Mouse (Mus musculus): ENCODE data around the gene Lemd1. TPM values are rescaled to one million over a fixed set of nuclear protein-coding genes. Genes with fewer than 3 reads are reported as not detected.
A peak's percentile ranks its signal among the peaks of the same experiment; 100 is the strongest.

Lemd1 gene
- polyA plus RNA-seq, 1 experiment from 2014 or later: 0.49 TPM

GRCm38 (mm10) chr1:132292318-132293129 lies 101.3 kb downstream of the Lemd1 start:
- peaks cover 35% of the 10 kb centered on the region for H3K27me3 ChIP-seq (ENCODE audit: insufficient read depth, poor library complexity, severe bottlenecking)
- no peak overlapping the region for H3K4me3 ChIP-seq
- peaks cover 38% of the 10 kb centered on the region for H3K4me1 ChIP-seq
- no peak for DNase-seq (ENCODE audit: low spot score)
- H3K9me3 ChIP-seq: no peaks in the 10 kb centered on the region
- no peaks in the 10 kb centered on the region for H3K36me3 ChIP-seq
- H3K27ac ChIP-seq: peak overlapping the region; percentile 38
- 48% methylated on average over 21 of the region's 21 CpGs for WGBS

DNA sequence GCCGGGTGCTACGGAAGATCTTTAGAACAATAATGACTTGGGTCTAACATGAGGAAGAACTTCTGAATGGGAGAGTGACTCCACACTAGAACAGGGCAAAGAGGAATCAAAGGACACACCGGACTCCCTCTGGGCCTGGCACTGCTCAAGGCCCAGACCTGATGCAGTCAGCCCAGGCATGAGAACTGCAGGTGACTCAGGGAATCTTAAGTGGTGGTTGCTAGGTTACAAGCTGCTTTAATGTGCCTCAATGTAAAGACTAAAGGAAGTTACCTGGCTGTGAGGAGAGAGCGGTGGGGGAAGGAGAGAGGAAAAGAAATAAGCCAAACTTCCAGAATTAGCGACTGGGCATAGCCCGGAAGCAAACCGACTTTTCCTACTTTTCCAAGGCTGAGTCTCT lies 104.3 kb downstream of the Lemd1 start:
- no peak overlapping the region for H3K27ac ChIP-seq
- H3K4me3 ChIP-seq: no peak overlapping the region
- H3K4me1 ChIP-seq: peaks cover 38% of the 10 kb centered on the region
- DNase-seq (ENCODE audit: low spot score): no peak
- 76% methylated on average over 7 of the region's 7 CpGs for WGBS
- no peaks in the 10 kb centered on the region for H3K9me3 ChIP-seq
- H3K27me3 ChIP-seq (ENCODE audit: insufficient read depth, poor library complexity, severe bottlenecking): peaks cover 64% of the 10 kb centered on the region
- no peaks in the 10 kb centered on the region for H3K36me3 ChIP-seq

DNA sequence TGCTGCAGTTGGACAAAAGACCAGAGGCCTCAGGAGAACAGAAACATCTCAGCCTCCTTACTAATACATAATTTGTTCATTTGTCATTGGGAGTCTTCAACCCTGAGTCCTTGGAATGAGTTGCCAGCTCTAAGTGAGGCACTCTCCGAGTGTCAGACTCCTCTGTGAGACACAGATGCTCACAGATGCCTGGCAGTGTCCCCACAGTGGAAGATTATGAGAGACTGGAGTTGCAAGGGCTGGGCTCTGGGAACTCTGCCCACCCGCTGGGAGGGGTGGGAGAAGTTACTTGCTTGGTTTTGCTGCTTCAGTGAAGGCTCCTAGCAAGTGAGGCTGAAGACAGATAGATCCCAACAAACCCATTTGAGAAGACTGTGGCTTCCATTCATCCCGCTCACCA lies 104.8 kb downstream of the Lemd1 start:
- Histone ChIP-seq H3K4me1 (peaks cover 36% of the 10 kb centered on the region), H3K9me3 (no peaks in the 10 kb centered on the region), H3K36me3 (no peaks in the 10 kb centered on the region), H3K27ac (no peak overlapping the region), H3K4me3 (no peak overlapping the region), H3K27me3 (ENCODE audit: insufficient read depth, poor library complexity, severe bottlenecking) (peaks cover 67% of the 10 kb centered on the region)
- DNase-seq (ENCODE audit: low spot score): no peak
- 71% methylated on average over 3 of the region's 3 CpGs for WGBS

DNA sequence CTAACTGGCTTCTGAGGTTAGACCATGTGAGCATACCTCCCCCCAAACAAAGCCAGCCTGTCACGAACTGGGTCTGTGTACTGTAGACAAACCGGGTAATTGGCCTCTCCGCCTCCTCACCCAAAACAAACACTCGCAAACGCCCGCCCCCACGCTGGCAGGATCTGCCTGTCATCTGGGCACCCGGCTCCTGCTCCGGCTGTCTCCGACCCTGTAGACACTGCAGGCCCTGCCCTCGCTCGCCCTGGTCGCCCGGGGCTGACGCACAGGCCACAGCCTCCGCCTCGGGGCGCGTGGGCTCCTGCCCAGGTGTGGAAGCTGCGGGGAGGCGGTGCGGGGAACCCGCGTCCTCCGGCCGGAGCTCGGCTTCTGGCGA lies 107.2 kb downstream of the Lemd1 start, which contains the start of gene Klhdc8a:
TSS of gene Klhdc8a (plus strand) at position 202 of the 376 bp plus-strand sequence.
- peaks cover 20% of the 10 kb centered on the region for H3K4me1 ChIP-seq
- H3K9me3 ChIP-seq: no peaks in the 10 kb centered on the region
- peaks cover 88% of the 10 kb centered on the region for H3K27me3 ChIP-seq (ENCODE audit: insufficient read depth, poor library complexity, severe bottlenecking)
- DNase-seq (ENCODE audit: low spot score): no peak
- H3K4me3 ChIP-seq: peak within 1 kb of the TSS; percentile 78
- H3K36me3 ChIP-seq: no peaks in the 10 kb centered on the region
- H3K27ac ChIP-seq: peak within 1 kb of the TSS; percentile 86
- under 1% methylated on average over 28 of the region's 28 CpGs for WGBS

DNA sequence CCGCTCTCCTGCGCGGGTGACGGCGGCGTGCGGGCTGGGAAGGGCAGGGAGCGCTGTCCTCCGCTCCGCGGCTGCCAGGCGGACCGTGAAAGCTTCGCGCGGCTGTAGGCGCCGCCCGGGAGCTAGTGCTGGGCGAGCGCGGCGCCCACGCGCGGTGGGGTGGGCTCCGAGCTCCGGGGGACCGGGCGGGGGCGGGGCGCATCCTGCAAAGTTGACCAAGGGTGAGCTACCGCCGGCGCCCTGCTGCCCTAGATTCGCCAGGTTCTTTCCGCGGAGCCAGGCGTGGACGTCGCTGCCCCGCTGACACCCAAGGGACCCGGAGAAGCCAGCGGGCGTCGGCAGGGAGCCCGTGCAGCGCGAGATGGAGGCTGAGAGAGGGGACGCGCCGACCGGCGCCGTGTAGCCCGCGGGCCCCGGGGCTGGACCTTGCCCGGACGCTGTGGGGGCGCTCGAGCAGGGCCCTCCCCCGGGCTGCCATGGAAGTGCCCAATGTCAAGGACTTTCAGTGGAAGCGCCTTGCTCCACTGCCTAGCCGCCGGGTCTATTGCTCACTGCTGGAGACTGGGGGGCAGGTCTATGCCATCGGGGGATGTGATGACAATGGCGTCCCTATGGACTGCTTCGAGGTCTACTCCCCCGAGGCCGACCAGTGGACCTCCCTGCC lies 107.7 kb downstream of the Lemd1 start:
- Histone ChIP-seq H3K4me1 (peaks cover 20% of the 10 kb centered on the region), H3K27me3 (ENCODE audit: insufficient read depth, poor library complexity, severe bottlenecking) (peaks cover 89% of the 10 kb centered on the region), H3K27ac (peak overlapping the region; percentile 86), H3K36me3 (no peaks in the 10 kb centered on the region), H3K4me3 (peak overlapping the region; percentile 78), H3K9me3 (no peaks in the 10 kb centered on the region)
- DNase-seq (ENCODE audit: low spot score): no peak
- 3% methylated on average over 67 of the region's 71 CpGs for WGBS

DNA sequence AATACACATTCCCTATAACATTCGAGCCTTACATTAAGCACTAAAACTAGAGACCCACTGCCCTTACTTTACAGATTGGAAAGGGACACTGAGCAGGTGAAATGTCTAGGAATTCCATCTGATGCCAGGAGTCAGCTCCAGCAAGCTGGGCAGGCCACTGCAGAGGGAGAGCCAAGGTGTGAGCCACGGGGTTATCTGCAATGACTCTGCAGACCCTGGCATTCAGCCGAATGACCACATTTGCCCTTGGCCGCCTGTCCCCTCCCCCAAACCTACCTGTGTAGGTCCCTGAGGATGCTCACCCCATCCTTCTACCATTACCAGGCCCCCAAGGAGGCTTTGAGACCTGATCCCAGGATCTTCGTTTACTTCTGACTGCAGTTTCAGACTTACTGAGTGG lies 108.5 kb downstream of the Lemd1 start:
- Histone ChIP-seq H3K4me3 (peak overlapping the region; percentile 78; the same call in 1 of the 2 replicates), H3K27me3 (ENCODE audit: insufficient read depth, poor library complexity, severe bottlenecking) (peaks cover 90% of the 10 kb centered on the region), H3K4me1 (peaks cover 24% of the 10 kb centered on the region), H3K9me3 (no peaks in the 10 kb centered on the region), H3K27ac (no peak overlapping the region), H3K36me3 (no peaks in the 10 kb centered on the region)
- 69% methylated on average over 5 of the region's 5 CpGs for WGBS
- no peak for DNase-seq (ENCODE audit: low spot score)

DNA sequence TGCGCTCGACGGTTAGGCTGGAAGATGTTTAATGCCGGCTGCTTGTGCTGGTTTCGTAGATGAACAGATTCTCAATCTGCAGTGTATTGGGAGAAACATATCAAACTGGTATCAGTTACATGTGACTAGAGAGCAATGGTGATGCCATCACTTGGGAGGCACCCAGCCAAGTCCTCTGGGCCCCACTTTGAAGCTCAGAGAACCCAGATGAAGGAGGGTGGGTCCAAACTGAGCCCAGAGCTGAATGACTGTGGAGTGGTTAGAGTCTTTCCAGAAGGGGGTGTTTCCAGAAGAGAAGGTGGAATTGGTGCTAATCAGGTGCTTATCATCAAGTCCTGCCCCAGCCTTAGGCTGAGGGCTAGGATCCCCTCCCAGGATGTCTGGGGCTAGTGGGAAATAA lies 110.0 kb downstream of the Lemd1 start:
- 89% methylated on average over 5 of the region's 5 CpGs for WGBS
- no peaks in the 10 kb centered on the region for H3K36me3 ChIP-seq
- H3K27me3 ChIP-seq (ENCODE audit: insufficient read depth, poor library complexity, severe bottlenecking): peaks cover 87% of the 10 kb centered on the region
- no peak overlapping the region for H3K4me3 ChIP-seq
- no peak for DNase-seq (ENCODE audit: low spot score)
- H3K9me3 ChIP-seq: no peaks in the 10 kb centered on the region
- H3K27ac ChIP-seq: no peak overlapping the region
- peaks cover 31% of the 10 kb centered on the region for H3K4me1 ChIP-seq

DNA sequence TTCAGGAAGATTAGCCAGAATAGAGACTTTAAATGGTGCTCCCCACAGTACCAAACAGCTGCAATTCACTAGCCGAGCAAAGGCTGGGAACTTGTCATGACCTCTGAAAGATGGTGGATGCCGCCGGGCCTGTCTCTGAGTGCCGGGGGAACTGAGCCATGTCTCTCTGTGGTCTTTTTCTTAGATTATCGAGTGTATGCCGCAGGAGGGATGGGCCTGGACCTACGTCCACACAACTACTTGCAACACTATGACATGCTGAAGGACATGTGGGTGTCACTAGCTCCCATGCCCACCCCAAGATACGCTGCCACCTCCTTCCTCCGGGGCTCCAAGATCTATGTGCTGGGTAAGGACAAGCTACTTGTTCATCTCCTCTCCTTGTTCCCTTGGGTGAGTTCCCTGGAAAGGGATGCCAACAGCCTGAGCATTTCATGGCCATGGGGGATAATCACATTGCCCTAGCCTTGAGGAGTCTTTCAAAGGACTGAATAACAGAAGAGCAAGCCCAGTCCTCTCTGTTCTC lies 111.2 kb downstream of the Lemd1 start:
- H3K4me1 ChIP-seq: peaks cover 31% of the 10 kb centered on the region
- H3K36me3 ChIP-seq: no peaks in the 10 kb centered on the region
- peaks cover 82% of the 10 kb centered on the region for H3K27me3 ChIP-seq (ENCODE audit: insufficient read depth, poor library complexity, severe bottlenecking)
- WGBS: 89% methylated on average over 9 of the region's 9 CpGs
- H3K9me3 ChIP-seq: no peaks in the 10 kb centered on the region
- no peak overlapping the region for H3K4me3 ChIP-seq
- DNase-seq (ENCODE audit: low spot score): no peak
- no peak overlapping the region for H3K27ac ChIP-seq

GRCm38 (mm10) chr1:132304618-132305214 lies 113.5 kb downstream of the Lemd1 start:
- 23% methylated on average over 9 of the region's 9 CpGs for WGBS

DNA sequence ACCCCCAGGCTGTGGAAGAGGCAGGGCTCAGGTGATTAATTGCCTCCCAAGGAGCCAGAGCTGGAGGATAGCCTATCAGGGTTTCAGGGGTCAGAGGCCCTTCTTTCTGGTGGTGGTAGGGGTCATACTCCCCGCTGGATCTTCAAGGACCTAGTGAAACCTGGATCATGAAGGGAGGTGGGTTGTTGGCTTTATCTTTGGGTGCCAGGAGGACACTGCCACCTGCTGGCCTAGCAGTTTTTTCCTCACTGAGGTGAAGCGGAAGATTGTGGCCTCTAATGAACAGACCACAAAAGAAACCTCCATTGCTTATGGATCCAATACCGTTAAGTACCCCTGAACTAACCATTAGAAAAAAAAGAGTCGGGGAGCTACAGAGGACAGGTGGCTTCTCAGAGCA lies 114.9 kb downstream of the Lemd1 start:
- Histone ChIP-seq H3K36me3 (no peaks in the 10 kb centered on the region), H3K4me1 (peaks cover 31% of the 10 kb centered on the region), H3K4me3 (no peak overlapping the region), H3K27me3 (ENCODE audit: insufficient read depth, poor library complexity, severe bottlenecking) (peaks cover 66% of the 10 kb centered on the region), H3K27ac (no peak overlapping the region), H3K9me3 (no peaks in the 10 kb centered on the region)
- DNase-seq (ENCODE audit: low spot score): no peak
- WGBS: 42% methylated on average over 4 of the region's 4 CpGs

More at GRCm38 (mm10) chr1:132304618-132305214, 113.5 kb downstream of the Lemd1 start:
- Histone ChIP-seq H3K4me1 (peaks cover 25% of the 10 kb centered on the region), H3K36me3 (no peaks in the 10 kb centered on the region), H3K4me3 (no peak overlapping the region), H3K27me3 (ENCODE audit: insufficient read depth, poor library complexity, severe bottlenecking) (peaks cover 78% of the 10 kb centered on the region), H3K9me3 (no peaks in the 10 kb centered on the region), H3K27ac (no peak overlapping the region)
- no peak for DNase-seq (ENCODE audit: low spot score)

DNA sequence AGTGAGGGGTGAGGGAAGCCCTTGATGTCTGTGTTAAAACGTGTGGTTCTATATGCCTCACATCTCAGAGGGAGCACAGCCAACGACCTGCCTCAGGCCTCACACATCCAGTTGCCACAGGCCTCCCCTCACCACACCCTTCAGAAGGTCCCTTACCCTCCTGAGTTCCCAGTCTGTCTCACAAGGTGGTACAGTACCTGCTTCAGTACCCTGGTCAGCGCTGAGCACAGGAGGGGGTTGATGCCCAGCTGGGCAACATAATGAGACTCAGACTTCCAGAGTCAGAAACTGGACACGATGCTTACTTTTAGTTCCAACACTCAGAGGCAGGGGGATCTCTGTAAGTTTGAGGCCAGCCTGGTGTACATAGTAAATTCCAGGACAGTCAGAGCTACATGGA lies 115.6 kb downstream of the Lemd1 start:
- Histone ChIP-seq H3K9me3 (no peaks in the 10 kb centered on the region), H3K27ac (no peak overlapping the region), H3K36me3 (no peaks in the 10 kb centered on the region), H3K4me1 (peaks cover 35% of the 10 kb centered on the region), H3K4me3 (no peak overlapping the region), H3K27me3 (ENCODE audit: insufficient read depth, poor library complexity, severe bottlenecking) (peaks cover 59% of the 10 kb centered on the region)
- 22% methylated on average over 4 of the region's 4 CpGs for WGBS
- no peak for DNase-seq (ENCODE audit: low spot score)

DNA sequence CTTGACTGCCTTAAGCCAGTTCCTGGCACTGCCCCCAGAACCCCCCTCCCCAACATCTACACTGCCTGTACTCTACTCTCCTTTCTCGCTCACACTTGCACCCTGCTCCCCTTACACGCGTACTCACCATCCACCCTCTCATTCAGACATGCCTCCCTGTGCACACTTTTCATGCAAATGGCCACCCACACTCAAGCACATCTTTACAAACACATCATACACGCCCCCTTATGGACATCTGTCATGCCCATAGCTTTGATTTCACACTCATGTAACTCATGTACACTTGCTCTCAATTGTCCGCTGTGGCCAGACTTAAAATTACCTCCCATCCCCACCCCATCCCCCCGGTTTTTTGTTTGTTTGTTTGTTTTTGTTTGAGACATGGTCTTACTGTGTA lies 116.7 kb downstream of the Lemd1 start:
- Histone ChIP-seq H3K4me3 (no peak overlapping the region), H3K27me3 (ENCODE audit: insufficient read depth, poor library complexity, severe bottlenecking) (peaks cover 49% of the 10 kb centered on the region), H3K9me3 (no peaks in the 10 kb centered on the region), H3K36me3 (no peaks in the 10 kb centered on the region), H3K27ac (no peak overlapping the region), H3K4me1 (peaks cover 46% of the 10 kb centered on the region)
- 84% methylated on average over 6 of the region's 6 CpGs for WGBS
- DNase-seq (ENCODE audit: low spot score): no peak

DNA sequence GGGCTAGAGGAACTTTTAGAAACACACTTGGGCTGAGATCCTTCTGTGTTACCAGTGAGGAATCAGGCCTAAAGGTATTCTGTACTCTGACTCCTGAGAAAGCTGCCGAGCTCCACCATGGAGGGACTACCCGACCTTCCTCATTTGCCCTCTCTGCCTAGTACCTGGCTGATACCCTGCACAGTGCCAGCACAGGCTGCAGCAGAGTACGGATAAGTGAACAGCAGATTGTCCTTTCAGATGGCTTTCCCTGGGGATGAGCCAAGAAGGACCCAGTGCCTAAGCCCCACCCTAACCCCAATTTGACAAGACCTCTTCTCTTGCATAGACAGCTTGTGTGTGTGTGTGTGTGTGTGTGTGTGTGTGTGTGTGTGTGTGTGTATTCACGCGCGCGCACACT lies 117.4 kb downstream of the Lemd1 start:
- Histone ChIP-seq H3K4me1 (peaks cover 46% of the 10 kb centered on the region), H3K4me3 (no peak overlapping the region), H3K36me3 (no peaks in the 10 kb centered on the region), H3K27ac (no peak overlapping the region), H3K27me3 (ENCODE audit: insufficient read depth, poor library complexity, severe bottlenecking) (peaks cover 46% of the 10 kb centered on the region), H3K9me3 (no peaks in the 10 kb centered on the region)
- DNase-seq (ENCODE audit: low spot score): no peak
- 77% methylated on average over 7 of the region's 7 CpGs for WGBS
